Mouse (Mus musculus) A20 (cell line): ENCODE data around the gene Gpi1.
"Not testable (repeated sequence)": the region's sequence is repeated elsewhere in the genome, so short reads cannot be mapped to it uniquely, and the experiment has no call there.

Experiments used
- DNase-seq: peaks from one replicate; pipeline ENCODE4 v3.0.0-alpha.2; 2011; ENCODE audit warnings: low read depth, low spot score

Gpi1 gene

GRCm38 (mm10) chr7:34229691-34230111 is 435 bp downstream of the Gpi1 start:
- no peak for DNase-seq

- DNase-seq = no peak
Measured at GRCm38 (mm10) chr7:34229153-34229552, 983 bp downstream of the Gpi1 start.

GRCm38 (mm10) chr7:34228641-34229040 is 1.5 kb downstream of the Gpi1 start:
- no peak for DNase-seq

- DNase-seq = no peak
Measured at GRCm38 (mm10) chr7:34226846-34227245, 3.3 kb downstream of the Gpi1 start.

GRCm38 (mm10) chr7:34226086-34226485 is 4.0 kb downstream of the Gpi1 start:
- no peak for DNase-seq

- DNase-seq = no peak
Measured at GRCm38 (mm10) chr7:34224308-34224707, 5.8 kb downstream of the Gpi1 start.

- no peak for DNase-seq
Measured at GRCm38 (mm10) chr7:34222340-34222739, 7.8 kb downstream of the Gpi1 start.

GRCm38 (mm10) chr7:34221594-34222250 is 8.4 kb downstream of the Gpi1 start:
- DNase-seq = no peak

- DNase-seq = no peak
Measured at GRCm38 (mm10) chr7:34218496-34218895, 11.6 kb downstream of the Gpi1 start.

- no peak for DNase-seq
Measured at GRCm38 (mm10) chr7:34216474-34216873, 13.7 kb downstream of the Gpi1 start.

GRCm38 (mm10) chr7:34215481-34215880 is 14.7 kb downstream of the Gpi1 start:
- DNase-seq = no peak

GRCm38 (mm10) chr7:34214644-34215043 is 15.5 kb downstream of the Gpi1 start:
- no peak for DNase-seq

- DNase-seq = no peak
Measured at GRCm38 (mm10) chr7:34213281-34213680, 16.9 kb downstream of the Gpi1 start.

- no peak for DNase-seq
Measured at GRCm38 (mm10) chr7:34208027-34208745, 21.9 kb downstream of the Gpi1 start.

GRCm38 (mm10) chr7:34206331-34206730 is 23.8 kb downstream of the Gpi1 start:
- DNase-seq = no peak

GRCm38 (mm10) chr7:34202147-34202546 is 28.0 kb downstream of the Gpi1 start:
- not testable (repeated sequence) for DNase-seq

- no peak for DNase-seq
Measured at GRCm38 (mm10) chr7:34200829-34201228, 29.3 kb downstream of the Gpi1 start.

GRCm38 (mm10) chr7:34198346-34198745 is 31.8 kb downstream of the Gpi1 start:
- peak; percentile 82 for DNase-seq

- peak; percentile 94 for DNase-seq
Measured at GRCm38 (mm10) chr7:34196132-34197128, 33.7 kb downstream of the Gpi1 start, which contains the start of gene Pdcd2l. TSS of gene Pdcd2l (minus strand) at chr7:34196661.

- peak; percentile 66 for DNase-seq
Measured at GRCm38 (mm10) chr7:34195632-34196031, 34.5 kb downstream of the Gpi1 start.

GRCm38 (mm10) chr7:34192825-34193224 is 37.3 kb downstream of the Gpi1 start:
- peak; percentile 47 for DNase-seq
